21 mouse cellular contexts compared by ENCODE assay signal in genomic region chr13:9071008-9071407, GRCm38 (mm10). TPM values are rescaled to one million over a fixed set of nuclear protein-coding genes. Genes with fewer than 3 reads are reported as not detected.
A peak's percentile ranks its signal among the peaks of the same experiment; 100 is the strongest.
DNase-seq lines count a peak whose midpoint lies in the region; ATAC-seq and TF ChIP-seq lines count a peak whose summit lies in the region.
"Had no signal": no experiment of that assay in that cellular context is flagged by ENCODE, and none has a peak within 500 bp of the region (broad histone marks: within the 10 kb centered on the region; RNA-seq: fewer than 3 reads in every experiment).

No protein-coding gene starts in this region.

- no peak for ATAC-seq in midbrain, postnatal 0 days (ENCODE audit: low FRiP score)
- ATAC-seq: activated CD4-positive, CD25-positive, alpha-beta regulatory T cell, adult 4 months; forebrain, embryonic 13.5 days; forebrain, postnatal 0 days; Patski had no signal

- no peak overlapping the region for H3K9ac ChIP-seq in midbrain, postnatal 0 days (replicated peaks; ENCODE audit: low read length, poor library complexity, severe bottlenecking)
- H3K9ac ChIP-seq: embryonic facial prominence, embryonic 13.5 days; forebrain, embryonic 13.5 days; forebrain, postnatal 0 days; hindbrain, embryonic 13.5 days had no signal

- peak; percentile 74 for DNase-seq in heart, adult 11 months
- no peak for DNase-seq in heart, postnatal 4 days
- DNase-seq in urinary bladder, adult 18-20 months (ENCODE audit: low spot score in 2 of 2) = peak; percentile 44 to 58
- no peak for DNase-seq in urinary bladder, postnatal 10 days (ENCODE audit: low spot score)
- peak; percentile 73 for DNase-seq in urinary bladder, postnatal 14 days (ENCODE audit: low spot score)
- DNase-seq in midbrain, postnatal 0 days (ENCODE audit: low spot score) = no peak
- DNase-seq: adrenal gland, postnatal 14 days; cerebellum, adult 11-12 months; cerebellum, adult 9-10 months; cerebellum, postnatal 25 days; forebrain, postnatal 0 days; gastrocnemius, postnatal 36 days; heart, adult 18-20 months; heart, postnatal 10 days had no signal

- no peaks in the 10 kb centered on the region for H3K4me1 ChIP-seq in midbrain, postnatal 0 days (ENCODE audit: insufficient read depth, low read length)
- H3K4me1 ChIP-seq: forebrain, embryonic 13.5 days; heart, embryonic 10.5 days; hindbrain, embryonic 13.5 days had no signal

- no peak for TF ChIP-seq CTCF in midbrain, postnatal 0 days (IDR thresholded peaks at IDR 0.05)

- H3K27me3 ChIP-seq in midbrain, postnatal 0 days (ENCODE audit: insufficient read depth, low read length) = no peaks in the 10 kb centered on the region
- H3K27me3 ChIP-seq: CH12.LX; embryonic facial prominence, embryonic 13.5 days; forebrain, embryonic 13.5 days; hindbrain, embryonic 13.5 days had no signal

- no peak overlapping the region for H3K4me3 ChIP-seq in midbrain, postnatal 0 days (ENCODE audit: low read depth, low read length)
- H3K4me3 ChIP-seq: embryonic facial prominence, embryonic 13.5 days; forebrain, embryonic 13.5 days; heart, embryonic 10.5 days; hindbrain, embryonic 13.5 days had no signal

- H3K27ac ChIP-seq in midbrain, postnatal 0 days (ENCODE audit: low read depth, low read length) = no peak overlapping the region
- H3K27ac ChIP-seq: embryonic facial prominence, embryonic 13.5 days; forebrain, embryonic 13.5 days; heart, embryonic 10.5 days; hindbrain, embryonic 13.5 days had no signal

- no peaks in the 10 kb centered on the region for H3K9me3 ChIP-seq in midbrain, postnatal 0 days (ENCODE audit: low read length)
- H3K9me3 ChIP-seq: embryonic facial prominence, embryonic 13.5 days; forebrain, embryonic 13.5 days; heart, embryonic 10.5 days; hindbrain, embryonic 13.5 days had no signal

- WGBS in midbrain, postnatal 0 days = 83% methylated on average over 9 of the region's 9 CpGs

- H3K36me3 ChIP-seq in midbrain, postnatal 0 days (ENCODE audit: insufficient read depth, low read length) = no peaks in the 10 kb centered on the region
- H3K36me3 ChIP-seq: embryonic facial prominence, embryonic 13.5 days; heart, embryonic 10.5 days; hindbrain, embryonic 13.5 days had no signal

- H3K4me2 ChIP-seq in midbrain, postnatal 0 days (ENCODE audit: low read depth, low read length, poor library complexity, severe bottlenecking) = no peak overlapping the region
- H3K4me2 ChIP-seq: embryonic facial prominence, embryonic 13.5 days; forebrain, embryonic 13.5 days; hindbrain, embryonic 13.5 days had no signal

RNA-seq across cellular contexts. Expression of gene Larp4b, which starts 22.7 kb away (rescaled TPM):
- 10 to 100 TPM; 85.3 to 85.8 TPM for total RNA-seq in heart, postnatal 4 days (2021)
- 78.3 and 84.0 TPM in 2 replicates for total RNA-seq in midbrain, postnatal 0 days (2014; rRNA removed)
- polyA plus RNA-seq in midbrain, postnatal 0 days (2015; fragmentation: Nextera tagmentation; extraction: Ambion mirVana) = 38.2 and 40.8 TPM in 2 replicates

Comparison
In these comparisons a context has a peak if more than half of its experiments do, and no peak if none do; other contexts are left out.
1. DNase-seq: peak in heart, adult 11 months (single experiment), urinary bladder, adult 18-20 months (2 of 2) and urinary bladder, postnatal 14 days (single experiment); none in heart, postnatal 4 days (single experiment), urinary bladder, postnatal 10 days (single experiment) and midbrain, postnatal 0 days (single experiment).